Comparison of ENCODE assay signal across 12 mouse cellular contexts in the genomic region with DNA sequence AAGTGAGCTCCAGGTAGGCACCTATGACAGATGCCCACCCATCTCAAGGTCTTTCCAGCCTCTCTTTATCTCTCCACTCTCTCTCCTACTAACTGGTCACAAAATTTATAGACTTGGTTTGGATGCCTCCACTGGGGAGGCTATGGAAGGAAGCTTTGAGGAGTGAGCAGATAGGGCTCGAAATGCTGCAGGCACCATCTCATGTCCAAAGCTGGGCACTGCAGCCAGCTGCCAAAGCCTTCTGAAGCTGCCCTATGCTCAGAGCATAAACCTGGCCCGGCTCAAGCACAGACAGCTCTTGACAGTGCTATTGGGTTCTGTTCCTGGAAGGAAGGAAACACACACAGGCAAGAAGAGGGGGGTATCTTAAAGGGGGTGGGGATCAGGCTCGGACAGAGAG.
DNase-seq lines count a peak whose midpoint lies in the region; ATAC-seq and TF ChIP-seq lines count a peak whose summit lies in the region.
"Had no signal": no experiment of that assay in that cellular context is flagged by ENCODE, and none has a peak within 500 bp of the region (broad histone marks: within the 10 kb centered on the region; RNA-seq: fewer than 3 reads in every experiment).

No protein-coding gene starts in this region.

- ATAC-seq in forebrain, embryonic 15.5 days (replicated peaks): 0 out of 2 replicates have a peak, but pooled peaks have one; percentile 19
- no peak for ATAC-seq in forebrain, embryonic 12.5 days (ENCODE audit: low FRiP score)
- no peak for ATAC-seq in intestine, postnatal 0 days
- ATAC-seq in intestine, embryonic 15.5 days: no peak
- peak; percentile 37; the same call in 1 of the 2 replicates for ATAC-seq in midbrain, embryonic 13.5 days
- no peak for ATAC-seq in midbrain, embryonic 11.5 days (ENCODE audit: low FRiP score)
- ATAC-seq: activated CD4-positive, CD25-positive, alpha-beta regulatory T cell, adult 4 months had no signal

- no peak overlapping the region for H3K9ac ChIP-seq in forebrain, embryonic 15.5 days (replicated peaks)
- no peak overlapping the region for H3K9ac ChIP-seq in forebrain, embryonic 12.5 days
- no peak overlapping the region for H3K9ac ChIP-seq in intestine, postnatal 0 days (ENCODE audit: low read depth, low read length)
- no peak overlapping the region for H3K9ac ChIP-seq in intestine, embryonic 15.5 days
- H3K9ac ChIP-seq in midbrain, embryonic 13.5 days (replicated peaks): no peak overlapping the region
- H3K9ac ChIP-seq in midbrain, embryonic 11.5 days (ENCODE audit: low read length): no peak overlapping the region

- H3K36me3 ChIP-seq in forebrain, embryonic 15.5 days: no peaks in the 10 kb centered on the region
- peaks cover 5% of the 10 kb centered on the region; the same call in 1 of the 2 replicates for H3K36me3 ChIP-seq in forebrain, embryonic 12.5 days (replicated peaks)
- H3K36me3 ChIP-seq in intestine, postnatal 0 days (ENCODE audit: control insufficient read depth, insufficient read depth): no peaks in the 10 kb centered on the region; the same call in 1 of the 2 replicates
- 0 out of 2 replicates have a peak, but pooled peaks cover 2% of the 10 kb centered on the region for H3K36me3 ChIP-seq in intestine, embryonic 15.5 days
- H3K36me3 ChIP-seq in midbrain, embryonic 13.5 days: no peaks in the 10 kb centered on the region; the same call in 1 of the 2 replicates
- H3K36me3 ChIP-seq in midbrain, embryonic 11.5 days (ENCODE audit: control insufficient read depth, insufficient read depth, low read length): no peaks in the 10 kb centered on the region

- WGBS in forebrain, embryonic 15.5 days: 87% methylated on average over 3 of the region's 3 CpGs
- 86% methylated on average over 3 of the region's 3 CpGs for WGBS in forebrain, embryonic 12.5 days
- 84% methylated on average over 3 of the region's 3 CpGs for WGBS in intestine, postnatal 0 days
- WGBS in intestine, embryonic 15.5 days: 83% methylated on average over 3 of the region's 3 CpGs
- WGBS in midbrain, embryonic 13.5 days: 92% methylated on average over 3 of the region's 3 CpGs
- 84% methylated on average over 3 of the region's 3 CpGs for WGBS in midbrain, embryonic 11.5 days

- DNase-seq in midbrain, embryonic 11.5 days (ENCODE audit: low spot score, missing footprints): no peak
- peak; percentile 34 for DNase-seq in right cerebral cortex, postnatal 14 days
- DNase-seq in cerebellum, adult 8-10 months: no peak
- DNase-seq: cerebellum, postnatal 36 days; kidney, postnatal 10 days had no signal

- 0 out of 2 replicates have a peak, but pooled peaks cover 5% of the 10 kb centered on the region for H3K4me1 ChIP-seq in forebrain, embryonic 15.5 days
- H3K4me1 ChIP-seq in forebrain, embryonic 12.5 days: peaks cover 18% of the 10 kb centered on the region
- H3K4me1 ChIP-seq in intestine, postnatal 0 days (replicated peaks; ENCODE audit: control insufficient read depth, insufficient read depth, low read length): no peaks in the 10 kb centered on the region
- no peaks in the 10 kb centered on the region for H3K4me1 ChIP-seq in intestine, embryonic 15.5 days (replicated peaks)
- peaks cover 10% of the 10 kb centered on the region for H3K4me1 ChIP-seq in midbrain, embryonic 13.5 days (replicated peaks)
- peaks cover 7% of the 10 kb centered on the region for H3K4me1 ChIP-seq in midbrain, embryonic 11.5 days (ENCODE audit: control insufficient read depth, insufficient read depth, low read length)

- H3K27ac ChIP-seq in forebrain, embryonic 15.5 days (replicated peaks): no peak overlapping the region
- H3K27ac ChIP-seq in forebrain, embryonic 12.5 days: no peak overlapping the region
- no peak overlapping the region for H3K27ac ChIP-seq in intestine, postnatal 0 days (ENCODE audit: low read depth, low read length)
- H3K27ac ChIP-seq in intestine, embryonic 15.5 days: no peak overlapping the region
- H3K27ac ChIP-seq in midbrain, embryonic 13.5 days: no peak overlapping the region
- H3K27ac ChIP-seq in midbrain, embryonic 11.5 days (ENCODE audit: low read depth, low read length): no peak overlapping the region

- H3K9me3 ChIP-seq in forebrain, embryonic 15.5 days: no peaks in the 10 kb centered on the region
- no peaks in the 10 kb centered on the region for H3K9me3 ChIP-seq in forebrain, embryonic 12.5 days
- no peaks in the 10 kb centered on the region for H3K9me3 ChIP-seq in intestine, postnatal 0 days (ENCODE audit: control insufficient read depth)
- H3K9me3 ChIP-seq in intestine, embryonic 15.5 days: no peaks in the 10 kb centered on the region
- H3K9me3 ChIP-seq in midbrain, embryonic 13.5 days: no peaks in the 10 kb centered on the region
- H3K9me3 ChIP-seq in midbrain, embryonic 11.5 days (ENCODE audit: control insufficient read depth, low read length): no peaks in the 10 kb centered on the region

- H3K27me3 ChIP-seq in forebrain, embryonic 15.5 days: no peaks in the 10 kb centered on the region
- H3K27me3 ChIP-seq in forebrain, embryonic 12.5 days: no peaks in the 10 kb centered on the region
- H3K27me3 ChIP-seq in intestine, postnatal 0 days (replicated peaks; ENCODE audit: control insufficient read depth, insufficient read depth, low read length): no peaks in the 10 kb centered on the region
- no peaks in the 10 kb centered on the region for H3K27me3 ChIP-seq in intestine, embryonic 15.5 days (replicated peaks)
- no peaks in the 10 kb centered on the region for H3K27me3 ChIP-seq in midbrain, embryonic 13.5 days
- H3K27me3 ChIP-seq in midbrain, embryonic 11.5 days (ENCODE audit: control insufficient read depth, insufficient read depth, low read length): no peaks in the 10 kb centered on the region

- H3K4me2 ChIP-seq in forebrain, embryonic 15.5 days (replicated peaks): no peak overlapping the region
- H3K4me2 ChIP-seq in forebrain, embryonic 12.5 days: no peak overlapping the region
- no peak overlapping the region for H3K4me2 ChIP-seq in intestine, postnatal 0 days (replicated peaks; ENCODE audit: low read depth)
- no peak overlapping the region for H3K4me2 ChIP-seq in intestine, embryonic 15.5 days (replicated peaks)
- no peak overlapping the region for H3K4me2 ChIP-seq in midbrain, embryonic 13.5 days (replicated peaks)
- no peak overlapping the region for H3K4me2 ChIP-seq in midbrain, embryonic 11.5 days

- H3K4me3 ChIP-seq in forebrain, embryonic 15.5 days: no peak overlapping the region
- no peak overlapping the region for H3K4me3 ChIP-seq in forebrain, embryonic 12.5 days (replicated peaks)
- no peak overlapping the region for H3K4me3 ChIP-seq in intestine, postnatal 0 days (ENCODE audit: low read depth, low read length)
- no peak overlapping the region for H3K4me3 ChIP-seq in intestine, embryonic 15.5 days (replicated peaks)
- H3K4me3 ChIP-seq in midbrain, embryonic 13.5 days (replicated peaks): no peak overlapping the region
- no peak overlapping the region for H3K4me3 ChIP-seq in midbrain, embryonic 11.5 days (ENCODE audit: low read depth, low read length)
- H3K4me3 ChIP-seq: myocyte had no signal

- peak; percentile 18; the same call in 1 of the 2 replicates for TF ChIP-seq CTCF in intestine, postnatal 0 days (IDR thresholded peaks at IDR 0.05; ENCODE audit: low read depth)

Comparison
In these comparisons a context has a peak if more than half of its experiments do, and no peak if none do; other contexts are left out.
1. ATAC-seq: peak in forebrain, embryonic 15.5 days (single experiment) and midbrain, embryonic 13.5 days (single experiment); none in forebrain, embryonic 12.5 days (single experiment), intestine, postnatal 0 days (single experiment), intestine, embryonic 15.5 days (single experiment) and midbrain, embryonic 11.5 days (single experiment).